Mouse (Mus musculus): ENCODE measurements around the gene Dohh. TPM values are rescaled to one million over a fixed set of nuclear protein-coding genes. Genes with fewer than 3 reads are reported as not detected.

Gene Dohh
- polyA plus RNA-seq, 1 experiment from 2014 or later, result 59.4 TPM

GRCm38 (mm10) chr10:81430831-81431525, 46.8 kb downstream of the Dohh start:
- Histone ChIP-seq H3K27ac (ENCODE audit: low read depth, low read length) (peak overlapping the region; percentile 87), H3K27me3 (replicated peaks; ENCODE audit: control insufficient read depth, insufficient read depth, low read length) (peaks cover 7% of the 10 kb centered on the region; the same call in 1 of the 2 replicates), H3K4me3 (ENCODE audit: low read depth, low read length) (peak overlapping the region; percentile 87), H3K9ac (ENCODE audit: low read depth, low read length) (peak overlapping the region; percentile 71), H3K36me3 (ENCODE audit: control insufficient read depth, insufficient read depth) (no peaks in the 10 kb centered on the region), H3K9me3 (ENCODE audit: control insufficient read depth) (no peaks in the 10 kb centered on the region), H3K4me2 (replicated peaks; ENCODE audit: low read depth) (peak overlapping the region; percentile 97), H3K4me1 (replicated peaks; ENCODE audit: control insufficient read depth, insufficient read depth, low read length) (0 out of 2 replicates have a peak, but pooled peaks cover 4% of the 10 kb centered on the region)
- TF ChIP-seq CTCF (IDR thresholded peaks at IDR 0.05; ENCODE audit: low read depth), result no peak
- ATAC-seq, result peak; percentile 1; the same call in 1 of the 2 replicates
- WGBS, result 2% methylated on average over 53 of the region's 70 CpGs

- H3K9ac ChIP-seq (ENCODE audit: low read depth, low read length), result no peak overlapping the region
- peak overlapping the region; percentile 87; the same call in 1 of the 2 replicates for H3K4me3 ChIP-seq (ENCODE audit: low read depth, low read length)
- TF ChIP-seq CTCF (IDR thresholded peaks at IDR 0.05; ENCODE audit: low read depth), result no peak
- 0 out of 2 replicates have a peak, but pooled peaks cover 4% of the 10 kb centered on the region for H3K4me1 ChIP-seq (replicated peaks; ENCODE audit: control insufficient read depth, insufficient read depth, low read length)
- 22% methylated on average over 15 of the region's 15 CpGs for WGBS
- peak overlapping the region; percentile 97 for H3K4me2 ChIP-seq (replicated peaks; ENCODE audit: low read depth)
- H3K9me3 ChIP-seq (ENCODE audit: control insufficient read depth), result no peaks in the 10 kb centered on the region
- H3K27me3 ChIP-seq (replicated peaks; ENCODE audit: control insufficient read depth, insufficient read depth, low read length), result 0 out of 2 replicates have a peak, but pooled peaks cover 7% of the 10 kb centered on the region
- no peak overlapping the region for H3K27ac ChIP-seq (ENCODE audit: low read depth, low read length)
- no peak for ATAC-seq
- H3K36me3 ChIP-seq (ENCODE audit: control insufficient read depth, insufficient read depth), result no peaks in the 10 kb centered on the region
Observed at GRCm38 (mm10) chr10:81431526-81432168, 47.4 kb downstream of the Dohh start.

- no peak for ATAC-seq
- 61% methylated on average over 21 of the region's 21 CpGs for WGBS
Observed at GRCm38 (mm10) chr10:81432169-81432867, 48.1 kb downstream of the Dohh start.

GRCm38 (mm10) chr10:81432868-81433262, 48.6 kb downstream of the Dohh start:
- Histone ChIP-seq H3K36me3 (ENCODE audit: control insufficient read depth, insufficient read depth) (no peaks in the 10 kb centered on the region), H3K4me2 (replicated peaks; ENCODE audit: low read depth) (peak overlapping the region; percentile 45), H3K4me1 (replicated peaks; ENCODE audit: control insufficient read depth, insufficient read depth, low read length) (0 out of 2 replicates have a peak, but pooled peaks cover 4% of the 10 kb centered on the region), H3K27me3 (replicated peaks; ENCODE audit: control insufficient read depth, insufficient read depth, low read length) (0 out of 2 replicates have a peak, but pooled peaks cover 4% of the 10 kb centered on the region), H3K27ac (ENCODE audit: low read depth, low read length) (no peak overlapping the region), H3K9ac (ENCODE audit: low read depth, low read length) (no peak overlapping the region), H3K4me3 (ENCODE audit: low read depth, low read length) (peak overlapping the region; percentile 16; the same call in 1 of the 2 replicates), H3K9me3 (ENCODE audit: control insufficient read depth) (no peaks in the 10 kb centered on the region)
- peak; percentile 80 for ATAC-seq
- no peak for TF ChIP-seq CTCF (IDR thresholded peaks at IDR 0.05; ENCODE audit: low read depth)
- 4% methylated on average over 17 of the region's 17 CpGs for WGBS

More at GRCm38 (mm10) chr10:81432169-81432867, 48.1 kb downstream of the Dohh start:
- no peak overlapping the region for H3K27ac ChIP-seq (ENCODE audit: low read depth, low read length)
- H3K4me2 ChIP-seq (replicated peaks; ENCODE audit: low read depth), result peak overlapping the region; percentile 39; the same call in 1 of the 2 replicates
- H3K36me3 ChIP-seq (ENCODE audit: control insufficient read depth, insufficient read depth), result no peaks in the 10 kb centered on the region
- no peak overlapping the region for H3K4me3 ChIP-seq (ENCODE audit: low read depth, low read length)
- H3K9me3 ChIP-seq (ENCODE audit: control insufficient read depth), result no peaks in the 10 kb centered on the region
- 0 out of 2 replicates have a peak, but pooled peaks cover 4% of the 10 kb centered on the region for H3K4me1 ChIP-seq (replicated peaks; ENCODE audit: control insufficient read depth, insufficient read depth, low read length)
- TF ChIP-seq CTCF (IDR thresholded peaks at IDR 0.05; ENCODE audit: low read depth), result no peak
- H3K9ac ChIP-seq (ENCODE audit: low read depth, low read length), result no peak overlapping the region
- H3K27me3 ChIP-seq (replicated peaks; ENCODE audit: control insufficient read depth, insufficient read depth, low read length), result 0 out of 2 replicates have a peak, but pooled peaks cover 5% of the 10 kb centered on the region

- TF ChIP-seq CTCF (IDR thresholded peaks at IDR 0.05; ENCODE audit: low read depth), result peak; percentile 43
- no peaks in the 10 kb centered on the region for H3K9me3 ChIP-seq (ENCODE audit: control insufficient read depth)
- H3K36me3 ChIP-seq (ENCODE audit: control insufficient read depth, insufficient read depth), result no peaks in the 10 kb centered on the region
- no peak overlapping the region for H3K4me3 ChIP-seq (ENCODE audit: low read depth, low read length)
- no peak overlapping the region for H3K27ac ChIP-seq (ENCODE audit: low read depth, low read length)
- H3K9ac ChIP-seq (ENCODE audit: low read depth, low read length), result no peak overlapping the region
- H3K27me3 ChIP-seq (replicated peaks; ENCODE audit: control insufficient read depth, insufficient read depth, low read length), result 0 out of 2 replicates have a peak, but pooled peaks cover 4% of the 10 kb centered on the region
- no peak for ATAC-seq
- WGBS, result 77% methylated on average over 26 of the region's 26 CpGs
- H3K4me1 ChIP-seq (replicated peaks; ENCODE audit: control insufficient read depth, insufficient read depth, low read length), result 0 out of 2 replicates have a peak, but pooled peaks cover 4% of the 10 kb centered on the region
- H3K4me2 ChIP-seq (replicated peaks; ENCODE audit: low read depth), result no peak overlapping the region; the same call in 1 of the 2 replicates
Observed at GRCm38 (mm10) chr10:81433541-81434289, 49.5 kb downstream of the Dohh start.

Measured in intestine, postnatal 0 days (tissue).